Mouse (Mus musculus): ENCODE results near the gene Nfkbil1. TPM values are rescaled to one million over a fixed set of nuclear protein-coding genes. Genes with fewer than 3 reads are reported as not detected.

Nfkbil1 gene
- polyA plus RNA-seq, 1 experiment = 10.1 TPM

DNA sequence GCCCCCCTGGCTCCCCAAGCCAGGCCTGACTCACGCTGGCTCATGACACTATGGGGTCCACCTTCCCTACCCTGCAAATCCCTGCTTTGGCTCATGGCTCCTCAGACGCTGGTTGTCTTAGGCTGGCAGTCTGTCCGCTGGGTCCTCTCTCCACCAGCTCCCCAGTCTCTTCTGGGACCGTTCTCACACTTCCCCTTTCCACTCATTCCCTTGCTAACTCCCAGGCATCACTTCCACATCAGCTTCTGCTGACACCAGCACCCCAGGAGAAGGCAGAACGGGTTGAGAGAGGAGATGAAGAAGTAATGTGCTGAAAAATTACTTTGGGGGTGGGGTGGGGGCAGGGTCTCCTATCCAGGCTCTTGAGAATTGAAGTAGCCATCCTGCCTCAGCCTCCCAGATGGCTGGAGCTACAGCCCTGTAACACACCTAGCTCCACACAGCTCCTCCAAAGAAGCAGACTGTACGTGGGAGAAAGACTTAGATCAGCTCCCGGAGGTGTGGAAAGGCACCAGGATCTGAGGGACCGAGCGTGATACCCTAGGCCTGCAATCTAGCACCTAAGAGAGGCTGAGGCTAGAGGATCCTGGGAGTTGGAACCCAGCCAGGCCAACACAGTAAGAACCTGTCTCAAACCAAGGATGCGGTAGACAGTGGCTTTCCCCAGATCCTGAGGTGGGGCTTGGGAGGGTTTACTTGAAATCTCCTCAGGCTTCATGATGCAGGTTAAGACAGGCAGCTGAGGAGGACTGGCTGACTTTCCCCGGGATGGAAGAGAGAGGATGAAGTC lies 63.0 kb downstream of the Nfkbil1 start:
- H3K27ac ChIP-seq (ENCODE audit: insufficient read depth, low read length) = no peak overlapping the region
- H3K4me3 ChIP-seq (ENCODE audit: insufficient read depth, low read length) = no peak overlapping the region
- TF ChIP-seq CTCF (IDR thresholded peaks at IDR 0.05; ENCODE audit: borderline replicate concordance, insufficient read depth, low read length) (no peak), POLR2A (IDR thresholded peaks at IDR 0.05; ENCODE audit: low read depth, low read length) (no peak)
- H3K4me1 ChIP-seq (ENCODE audit: control insufficient read depth, insufficient read depth, low read length) = peaks cover 3% of the 10 kb centered on the region; the same call in 1 of the 2 replicates

Other genes with a start within 250 kb of the Nfkbil1 start
- 81.3 and 85.7 TPM in 2 replicates for gene Vars, start 234.8 kb downstream of the Nfkbil1 start, polyA plus RNA-seq (2011; ENCODE audit: insufficient read length, low read depth, missing spikeins)
- gene Vwa7, start 219.2 kb downstream of the Nfkbil1 start, polyA plus RNA-seq (2011; ENCODE audit: insufficient read length, low read depth, missing spikeins) = 0.12 and 0.26 TPM in 2 replicates
- gene Sapcd1, start 207.8 kb downstream of the Nfkbil1 start, polyA plus RNA-seq (2011; ENCODE audit: insufficient read length, low read depth, missing spikeins) = not detected in 2 replicates
- 1.2 and 2.8 TPM in 2 replicates for gene Msh5, start 189.0 kb downstream of the Nfkbil1 start, polyA plus RNA-seq (2011; ENCODE audit: insufficient read length, low read depth, missing spikeins)
- 266 and 360 TPM in 2 replicates for gene Clic1, start 185.8 kb downstream of the Nfkbil1 start, polyA plus RNA-seq (2011; ENCODE audit: insufficient read length, low read depth, missing spikeins)
- gene Ddah2, start 176.8 kb downstream of the Nfkbil1 start, polyA plus RNA-seq (2011; ENCODE audit: insufficient read length, low read depth, missing spikeins) = 46.4 and 52.8 TPM in 2 replicates
- gene Ly6g6c, start 170.4 kb downstream of the Nfkbil1 start, polyA plus RNA-seq (2011; ENCODE audit: insufficient read length, low read depth, missing spikeins) = not detected in 2 replicates
- gene Mpig6b, start 169.6 kb downstream of the Nfkbil1 start, polyA plus RNA-seq (2011; ENCODE audit: insufficient read length, low read depth, missing spikeins) = 0.22 TPM in 1 of 2 replicates, not detected in the other
- gene Ly6g6e, start 158.9 kb downstream of the Nfkbil1 start, polyA plus RNA-seq (2011; ENCODE audit: insufficient read length, low read depth, missing spikeins) = not detected in 2 replicates
- not detected in 2 replicates for gene Ly6g6d, start 157.7 kb downstream of the Nfkbil1 start, polyA plus RNA-seq (2011; ENCODE audit: insufficient read length, low read depth, missing spikeins)
- gene Ly6g6f, start 150.2 kb downstream of the Nfkbil1 start, polyA plus RNA-seq (2011; ENCODE audit: insufficient read length, low read depth, missing spikeins) = not detected in 2 replicates
- gene Abhd16a, start 146.5 kb downstream of the Nfkbil1 start, polyA plus RNA-seq (2011; ENCODE audit: insufficient read length, low read depth, missing spikeins) = 31.8 and 33.9 TPM in 2 replicates
- gene Ly6g5c, start 127.5 kb downstream of the Nfkbil1 start, polyA plus RNA-seq (2011; ENCODE audit: insufficient read length, low read depth, missing spikeins) = not detected in 2 replicates
- gene Ly6g5b, start 120.4 kb downstream of the Nfkbil1 start, polyA plus RNA-seq (2011; ENCODE audit: insufficient read length, low read depth, missing spikeins) = 0.74 TPM in 1 of 2 replicates, not detected in the other
- 8.9 and 10.2 TPM in 2 replicates for gene Gpank1, start 114.3 kb downstream of the Nfkbil1 start, polyA plus RNA-seq (2011; ENCODE audit: insufficient read length, low read depth, missing spikeins)
- gene Csnk2b, start 113.7 kb downstream of the Nfkbil1 start, polyA plus RNA-seq (2011; ENCODE audit: insufficient read length, low read depth, missing spikeins) = 164 and 169 TPM in 2 replicates
- gene D17H6S53E, start 109.4 kb downstream of the Nfkbil1 start, polyA plus RNA-seq (2011; ENCODE audit: insufficient read length, low read depth, missing spikeins) = 16.1 and 18.4 TPM in 2 replicates
- 0.48 TPM in 1 of 2 replicates, not detected in the other for gene Apom, start 103.7 kb downstream of the Nfkbil1 start, polyA plus RNA-seq (2011; ENCODE audit: insufficient read length, low read depth, missing spikeins)
- 193 and 196 TPM in 2 replicates for gene Bag6, start 100.6 kb downstream of the Nfkbil1 start, polyA plus RNA-seq (2011; ENCODE audit: insufficient read length, low read depth, missing spikeins)
- gene Prrc2a, start 70.9 kb downstream of the Nfkbil1 start, polyA plus RNA-seq (2011; ENCODE audit: insufficient read length, low read depth, missing spikeins) = 174 and 183 TPM in 2 replicates
- not detected in 2 replicates for gene Aif1, start 59.7 kb downstream of the Nfkbil1 start, polyA plus RNA-seq (2011; ENCODE audit: insufficient read length, low read depth, missing spikeins)
- 2.5 and 3.5 TPM in 2 replicates for gene Lst1, start 47.4 kb downstream of the Nfkbil1 start, polyA plus RNA-seq (2011; ENCODE audit: insufficient read length, low read depth, missing spikeins)
- gene Ltb, start 41.4 kb downstream of the Nfkbil1 start, polyA plus RNA-seq (2011; ENCODE audit: insufficient read length, low read depth, missing spikeins) = not detected in 2 replicates
- gene Tnf, start 33.8 kb downstream of the Nfkbil1 start, polyA plus RNA-seq (2011; ENCODE audit: insufficient read length, low read depth, missing spikeins) = 0.35 TPM in 1 of 2 replicates, not detected in the other
- not detected in 2 replicates for gene Lta, start 30.4 kb downstream of the Nfkbil1 start, polyA plus RNA-seq (2011; ENCODE audit: insufficient read length, low read depth, missing spikeins)
- gene Gm16181, start 15.0 kb downstream of the Nfkbil1 start, polyA plus RNA-seq (2011; ENCODE audit: insufficient read length, low read depth, missing spikeins) = not detected in 2 replicates
- gene Atp6v1g2, start 2.1 kb downstream of the Nfkbil1 start, polyA plus RNA-seq (2011; ENCODE audit: insufficient read length, low read depth, missing spikeins) = 2.0 and 3.7 TPM in 2 replicates
- gene Ddx39b, start 6.0 kb upstream of the Nfkbil1 start, polyA plus RNA-seq (2011; ENCODE audit: insufficient read length, low read depth, missing spikeins) = 182 and 227 TPM in 2 replicates
- gene H2-D1, start 26.9 kb upstream of the Nfkbil1 start, polyA plus RNA-seq (2011; ENCODE audit: insufficient read length, low read depth, missing spikeins) = 98.1 and 108 TPM in 2 replicates
- gene H2-Q1, start 84.6 kb upstream of the Nfkbil1 start, polyA plus RNA-seq (2011; ENCODE audit: insufficient read length, low read depth, missing spikeins) = not detected in 2 replicates
- gene H2-Q2, start 106.5 kb upstream of the Nfkbil1 start, polyA plus RNA-seq (2011; ENCODE audit: insufficient read length, low read depth, missing spikeins) = not detected in 2 replicates
- gene H2-Q4, start 143.8 kb upstream of the Nfkbil1 start, polyA plus RNA-seq (2011; ENCODE audit: insufficient read length, low read depth, missing spikeins) = 6.7 and 13.7 TPM in 2 replicates
- gene H2-Q6, start 189.1 kb upstream of the Nfkbil1 start, polyA plus RNA-seq (2011; ENCODE audit: insufficient read length, low read depth, missing spikeins) = 0.28 and 0.32 TPM in 2 replicates
- 0.57 and 1.8 TPM in 2 replicates for gene H2-Q7, start 203.4 kb upstream of the Nfkbil1 start, polyA plus RNA-seq (2011; ENCODE audit: insufficient read length, low read depth, missing spikeins)
- gene H2-Q10, start 234.3 kb upstream of the Nfkbil1 start, polyA plus RNA-seq (2011; ENCODE audit: insufficient read length, low read depth, missing spikeins) = not detected in 2 replicates

Data from embryonic fibroblast, embryonic 13.5 days (primary cell).